Mouse (Mus musculus) liver, embryonic 11.5 days (tissue): ENCODE measurements around the gene Foxn3. TPM values are rescaled to one million over a fixed set of nuclear protein-coding genes. Genes with fewer than 3 reads are reported as not detected.

Experiments used
- ATAC-seq: fragments of 200-750 bp; cut with Nextera tagmentation; replicated peaks from 2 replicates; pipeline ENCODE4 v1.8.0; 2017; ENCODE audit warnings: moderate number of reproducible peaks, mild to moderate bottlenecking, moderate TSS enrichment, moderate library complexity; ENCODE audit not compliant: low FRiP score
- DNase-seq: peaks from one replicate; pipeline ENCODE4 v3.0.0-alpha.2; 2017; ENCODE audit warnings: low spot score
- H3K27ac ChIP-seq: fragments of 300-500 bp; sonication (generic); 2 replicates; pipeline ENCODE4 v1.5.1; 2014; ENCODE audit warnings: mild to moderate bottlenecking, low read depth, low read length, control low read depth
- H3K27me3 ChIP-seq: fragments of 300-500 bp; sonication (generic); replicated peaks from 2 replicates; pipeline ENCODE4 v1.6.1; 2014; ENCODE audit warnings: low read length, mixed read lengths; ENCODE audit not compliant: control insufficient read depth, insufficient read depth
- H3K36me3 ChIP-seq: fragments of 300-500 bp; sonication (generic); 2 replicates; pipeline ENCODE4 v1.6.1; 2014; ENCODE audit warnings: mild to moderate bottlenecking, low read length, moderate library complexity, mixed read lengths; ENCODE audit not compliant: control insufficient read depth, insufficient read depth
- H3K4me1 ChIP-seq: fragments of 300-500 bp; sonication (generic); replicated peaks from 2 replicates; pipeline ENCODE4 v1.6.1; 2014; ENCODE audit warnings: low read length, mixed read lengths; ENCODE audit not compliant: control insufficient read depth, insufficient read depth
- H3K4me2 ChIP-seq: fragments of 300-500 bp; sonication (generic); 2 replicates; pipeline ENCODE4 v1.6.1; 2014; ENCODE audit warnings: mild to moderate bottlenecking, control low read depth, moderate library complexity
- H3K4me3 ChIP-seq: fragments of 300-500 bp; sonication (generic); 2 replicates; pipeline ENCODE4 v1.5.1; 2014; ENCODE audit warnings: low read depth, low read length, control low read depth
- H3K9ac ChIP-seq: fragments of 300-500 bp; sonication (generic); 2 replicates; pipeline ENCODE4 v1.6.1; 2014; ENCODE audit warnings: low read depth, low read length, control low read depth
- H3K9me3 ChIP-seq: fragments of 300-500 bp; sonication (generic); 2 replicates; pipeline ENCODE4 v1.6.1; 2016; ENCODE audit warnings: low read length, inconsistent platforms, mixed read lengths; ENCODE audit not compliant: control insufficient read depth
- WGBS: fragments of 180-500 bp; shearing (Covaris S2); extraction: QIAGEN DNeasy Blood & Tissue Kit; methylation state at CpG from one replicate; pipeline ENCODE4 v1.1.7; 2014; 5-methylcytosine and 5-hydroxymethylcytosine counted together
- polyA plus RNA-seq: library from polyadenylated mRNA; unstranded; fragments of >200 nt; fragmentation: Nextera tagmentation; extraction: Ambion mirVana; gene quantifications from 2 replicates; pipeline ENCODE4 v1.2.1, GENCODE M21; 2014

Gene Foxn3
- polyA plus RNA-seq, 1 experiment from 2014 or later = 52.7 TPM

DNA sequence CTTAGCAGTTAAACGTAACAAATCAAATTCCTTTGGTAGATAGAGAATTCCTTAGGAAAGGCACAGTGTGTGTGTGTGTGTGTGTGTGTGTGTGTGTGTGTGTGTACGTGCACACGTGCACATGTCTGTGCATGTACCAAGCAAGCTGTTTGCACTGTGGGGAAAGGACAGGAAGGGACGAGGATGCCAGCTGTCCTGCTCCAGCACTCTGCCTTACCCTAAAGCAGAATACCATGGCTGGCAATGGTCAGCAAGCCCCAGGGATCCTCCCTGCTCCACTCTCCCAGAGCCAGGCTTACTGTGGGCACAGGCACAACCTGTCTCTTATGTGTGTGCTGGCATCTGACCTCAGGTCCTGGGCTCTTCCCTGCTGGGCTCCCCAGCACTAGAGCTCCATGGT, 218.1 kb downstream of the Foxn3 start:
- no peak overlapping the region for H3K4me3 ChIP-seq
- no peak overlapping the region for H3K27ac ChIP-seq
- H3K9me3 ChIP-seq = no peaks in the 10 kb centered on the region
- no peaks in the 10 kb centered on the region for H3K27me3 ChIP-seq
- H3K4me1 ChIP-seq = peaks cover 34% of the 10 kb centered on the region
- no peak overlapping the region for H3K4me2 ChIP-seq
- ATAC-seq (no peak), DNase-seq (no peak)
- no peak overlapping the region for H3K9ac ChIP-seq
- H3K36me3 ChIP-seq = no peaks in the 10 kb centered on the region
- WGBS = 86% methylated on average over 4 of the region's 4 CpGs

GRCm38 (mm10) chr12:99343378-99343777, 220.0 kb downstream of the Foxn3 start:
- Histone ChIP-seq H3K9me3 (no peaks in the 10 kb centered on the region), H3K9ac (no peak overlapping the region), H3K4me3 (no peak overlapping the region), H3K4me1 (peaks cover 17% of the 10 kb centered on the region), H3K27ac (no peak overlapping the region), H3K4me2 (no peak overlapping the region), H3K36me3 (no peaks in the 10 kb centered on the region), H3K27me3 (no peaks in the 10 kb centered on the region)
- no peak for ATAC-seq
- 90% methylated on average over 2 of the region's 2 CpGs for WGBS
- DNase-seq = no peak

- Histone ChIP-seq H3K9me3 (no peaks in the 10 kb centered on the region), H3K27ac (no peak overlapping the region), H3K4me1 (peaks cover 12% of the 10 kb centered on the region), H3K27me3 (no peaks in the 10 kb centered on the region), H3K4me3 (no peak overlapping the region), H3K36me3 (no peaks in the 10 kb centered on the region), H3K9ac (no peak overlapping the region), H3K4me2 (no peak overlapping the region)
- 47% methylated on average over 3 of the region's 3 CpGs for WGBS
- DNase-seq = no peak
- ATAC-seq = no peak
These were observed 221.2 kb downstream of the Foxn3 start for GRCm38 (mm10) chr12:99342160-99342559.

GRCm38 (mm10) chr12:99341751-99342150, 221.6 kb downstream of the Foxn3 start:
- no peak for DNase-seq
- Histone ChIP-seq H3K4me2 (no peak overlapping the region), H3K27ac (no peak overlapping the region; the same call in 1 of the 2 replicates), H3K36me3 (no peaks in the 10 kb centered on the region), H3K9ac (no peak overlapping the region), H3K9me3 (no peaks in the 10 kb centered on the region), H3K27me3 (no peaks in the 10 kb centered on the region), H3K4me3 (no peak overlapping the region), H3K4me1 (peaks cover 9% of the 10 kb centered on the region; the same call in 1 of the 2 replicates)
- ATAC-seq = no peak
- 63% methylated on average over 7 of the region's 7 CpGs for WGBS

DNA sequence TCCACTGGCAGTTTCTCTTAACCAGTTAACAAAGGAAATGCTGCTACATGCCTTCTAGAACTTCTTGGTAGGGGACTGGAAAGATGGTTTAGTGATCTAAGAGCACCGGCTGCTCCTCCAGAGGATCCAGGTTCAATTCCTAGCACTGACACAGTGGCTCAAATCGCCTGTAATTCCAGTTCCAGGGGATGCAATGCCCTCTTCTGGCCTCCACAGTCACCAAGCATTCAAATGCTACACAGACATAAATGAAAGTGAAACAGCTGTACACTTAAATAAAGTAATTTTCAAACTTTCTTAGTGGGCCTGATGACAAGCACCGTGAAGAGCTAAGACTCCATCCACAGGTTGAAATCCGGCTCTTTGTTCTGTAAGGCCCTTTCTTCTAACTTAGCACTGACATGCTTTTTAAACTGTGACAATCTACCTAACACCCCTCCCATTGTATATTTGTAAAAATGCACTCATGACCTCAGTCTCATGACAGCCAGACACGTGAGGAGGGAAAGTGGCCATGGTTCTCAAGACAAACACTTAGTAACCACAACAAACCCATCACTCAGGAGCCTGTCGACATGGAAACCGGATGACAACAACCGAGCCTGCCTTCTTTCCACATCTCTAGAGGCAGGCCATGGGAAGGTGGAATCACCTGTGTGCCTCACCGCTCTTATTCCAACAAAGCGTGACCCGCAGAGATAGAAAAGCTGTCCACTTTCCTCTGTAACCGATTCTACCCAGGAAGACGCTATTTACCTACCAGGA, 222.8 kb downstream of the Foxn3 start:
- WGBS = 78% methylated on average over 13 of the region's 13 CpGs
- H3K36me3 ChIP-seq = no peaks in the 10 kb centered on the region
- H3K27ac ChIP-seq = no peak overlapping the region
- no peaks in the 10 kb centered on the region for H3K27me3 ChIP-seq
- H3K4me2 ChIP-seq = no peak overlapping the region
- no peaks in the 10 kb centered on the region for H3K9me3 ChIP-seq
- ATAC-seq (no peak), DNase-seq (no peak)
- no peak overlapping the region for H3K9ac ChIP-seq
- no peak overlapping the region for H3K4me3 ChIP-seq
- 0 out of 2 replicates have a peak, but pooled peaks cover 7% of the 10 kb centered on the region for H3K4me1 ChIP-seq

DNA sequence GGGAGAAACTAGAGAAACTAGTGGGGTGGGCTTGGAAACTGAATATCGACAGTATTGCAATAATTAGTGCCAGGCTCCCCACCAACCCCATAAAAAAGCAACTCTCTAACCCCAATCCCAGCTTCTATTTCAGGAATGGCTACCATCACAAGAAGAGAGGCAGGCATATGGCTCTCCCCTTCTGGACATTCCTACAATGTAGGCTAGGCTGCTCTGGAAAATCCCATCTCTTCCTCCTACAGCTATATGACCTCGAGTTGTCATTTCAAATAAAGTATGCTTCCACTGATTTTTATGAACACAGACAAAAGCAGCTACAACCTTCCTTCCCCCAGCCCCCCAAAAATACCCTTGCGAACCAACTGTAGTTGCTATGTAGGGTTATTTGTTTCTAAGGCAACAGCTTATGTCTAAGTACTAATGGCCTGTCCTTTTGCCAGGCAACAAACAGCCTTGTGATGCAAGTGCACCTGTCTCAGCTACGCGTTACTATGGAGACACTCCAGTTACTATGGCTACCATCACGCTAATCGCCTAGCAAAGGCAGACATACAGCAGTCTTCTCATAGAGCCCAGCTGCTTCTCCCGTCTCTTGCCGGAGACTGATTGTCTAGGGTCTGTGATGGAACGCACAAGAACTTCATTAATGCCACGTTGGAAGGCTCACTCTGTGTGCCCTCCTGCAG, 223.6 kb downstream of the Foxn3 start:
- ATAC-seq = no peak
- H3K9me3 ChIP-seq = no peaks in the 10 kb centered on the region
- 0 out of 2 replicates have a peak, but pooled peaks cover 7% of the 10 kb centered on the region for H3K4me1 ChIP-seq
- H3K36me3 ChIP-seq = no peaks in the 10 kb centered on the region
- no peak overlapping the region for H3K9ac ChIP-seq
- no peak overlapping the region for H3K27ac ChIP-seq
- H3K27me3 ChIP-seq = no peaks in the 10 kb centered on the region
- WGBS = 89% methylated on average over 11 of the region's 11 CpGs
- no peak overlapping the region for H3K4me3 ChIP-seq
- H3K4me2 ChIP-seq = no peak overlapping the region
- DNase-seq = no peak

- Histone ChIP-seq H3K36me3 (no peaks in the 10 kb centered on the region), H3K27ac (no peak overlapping the region), H3K9ac (no peak overlapping the region), H3K9me3 (no peaks in the 10 kb centered on the region), H3K27me3 (no peaks in the 10 kb centered on the region), H3K4me3 (no peak overlapping the region), H3K4me1 (peaks cover 7% of the 10 kb centered on the region; the same call in 1 of the 2 replicates), H3K4me2 (no peak overlapping the region)
- no peak; the same call in 1 of the 2 replicates for ATAC-seq
- no peak for DNase-seq
- WGBS = 86% methylated on average over 2 of the region's 2 CpGs
These were observed 224.6 kb downstream of the Foxn3 start for GRCm38 (mm10) chr12:99338754-99339153.

GRCm38 (mm10) chr12:99337171-99337435, 226.3 kb downstream of the Foxn3 start:
- Histone ChIP-seq H3K9ac (no peak overlapping the region), H3K4me2 (no peak overlapping the region), H3K27me3 (no peaks in the 10 kb centered on the region), H3K4me3 (no peak overlapping the region), H3K27ac (no peak overlapping the region), H3K4me1 (peaks cover 13% of the 10 kb centered on the region), H3K36me3 (no peaks in the 10 kb centered on the region), H3K9me3 (no peaks in the 10 kb centered on the region)
- 83% methylated on average over 3 of the region's 3 CpGs for WGBS
- ATAC-seq (no peak), DNase-seq (no peak)
